Mouse (Mus musculus) T-helper 1 cell (primary cell): ENCODE data around the gene Sfxn5.

Source experiments
- in situ Hi-C: fragments of 300-600 bp; cut with MboI, MseI; formaldehyde crosslinking; loops from one replicate; pipeline ENCODE4 v1.15.1; 2025; ENCODE audit warnings: high pct_unique_total_duplicates

The Sfxn5 gene

DNA sequence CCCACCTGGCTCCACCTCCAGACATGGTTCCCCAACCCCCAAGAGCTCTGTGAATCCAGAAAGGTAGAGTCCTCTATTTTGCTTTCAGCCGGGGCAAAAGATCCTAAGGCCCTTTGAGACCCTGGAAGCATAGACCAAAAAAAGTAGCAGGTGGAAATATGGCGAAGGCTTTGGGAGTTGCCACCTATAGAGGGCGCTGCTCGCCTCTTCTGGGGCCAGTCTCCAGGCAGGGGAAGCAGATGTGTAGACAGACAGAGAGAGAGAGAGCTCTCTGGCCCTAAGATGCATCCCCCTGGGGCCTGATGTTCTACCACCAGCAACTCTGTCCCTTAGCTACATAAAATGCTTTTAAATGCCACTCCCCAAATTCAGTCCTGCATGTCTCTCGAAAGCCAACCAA, 96.2 kb downstream of the Sfxn5 start:
- in situ Hi-C loops: no loop called here

DNA sequence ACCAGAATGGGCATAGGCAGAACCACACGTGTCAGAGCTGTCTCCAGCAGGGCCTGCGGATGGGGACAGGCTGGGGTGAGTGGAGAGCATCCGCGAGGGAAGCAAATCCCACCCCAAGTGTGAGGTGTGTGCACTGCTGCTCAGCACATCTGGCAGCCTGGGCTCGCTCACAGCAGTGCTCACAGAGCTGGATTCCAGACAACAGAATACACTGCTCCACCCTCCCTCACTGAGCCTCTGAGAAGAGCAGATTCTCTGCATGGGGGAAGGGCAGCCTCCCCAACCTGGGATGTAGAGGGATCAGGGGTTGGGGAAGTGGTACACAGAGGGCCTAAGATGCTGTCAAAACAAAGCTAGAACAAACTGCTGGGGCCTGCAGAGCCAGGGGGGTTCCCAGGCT, 98.4 kb downstream of the Sfxn5 start:
- in situ Hi-C loops: loop anchor here (5.0 kb wide), 1 partner anchor 77 kb away; no protein-coding TSS in a partner anchor

DNA sequence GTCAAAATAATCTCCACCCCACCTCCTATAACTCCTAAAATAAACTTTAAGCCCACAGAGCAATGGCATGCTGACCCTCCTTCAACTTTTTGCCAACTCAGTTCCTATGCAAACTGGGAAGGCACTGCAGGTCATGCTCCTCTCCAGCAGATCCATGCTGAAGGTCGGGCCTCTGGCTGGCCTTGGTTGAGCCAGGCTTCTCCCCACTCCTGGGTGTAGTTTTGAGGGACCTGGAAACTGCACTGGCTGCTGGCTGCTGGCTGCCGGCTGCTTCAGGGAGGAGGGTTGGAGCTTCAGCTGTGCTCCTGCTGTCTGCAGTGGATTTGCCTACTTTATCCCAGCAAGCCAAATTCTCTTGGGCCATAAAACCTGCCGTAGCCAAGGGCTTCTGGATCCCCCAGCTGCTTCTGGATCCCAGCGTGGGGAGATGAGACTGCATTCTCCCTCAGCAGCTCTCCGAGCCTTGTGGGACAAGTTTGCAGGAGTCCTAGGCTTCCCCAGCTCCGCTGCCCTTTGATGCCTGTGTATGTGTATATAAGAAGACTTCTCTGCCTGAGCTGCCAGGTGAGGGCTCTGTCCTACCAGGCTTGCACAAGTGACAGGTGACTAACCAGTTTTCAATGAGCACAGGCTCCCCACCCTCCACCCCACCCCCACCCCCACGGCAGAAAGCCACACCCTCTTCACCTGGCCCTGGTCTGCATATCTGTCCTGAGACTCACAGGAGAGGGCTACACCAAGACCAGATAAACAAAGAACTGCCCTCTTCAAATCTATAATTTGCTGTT, 100.2 kb downstream of the Sfxn5 start:
- in situ Hi-C loops: loop anchor here (5.0 kb wide), 1 partner anchor 76 kb away; no protein-coding TSS in a partner anchor

DNA sequence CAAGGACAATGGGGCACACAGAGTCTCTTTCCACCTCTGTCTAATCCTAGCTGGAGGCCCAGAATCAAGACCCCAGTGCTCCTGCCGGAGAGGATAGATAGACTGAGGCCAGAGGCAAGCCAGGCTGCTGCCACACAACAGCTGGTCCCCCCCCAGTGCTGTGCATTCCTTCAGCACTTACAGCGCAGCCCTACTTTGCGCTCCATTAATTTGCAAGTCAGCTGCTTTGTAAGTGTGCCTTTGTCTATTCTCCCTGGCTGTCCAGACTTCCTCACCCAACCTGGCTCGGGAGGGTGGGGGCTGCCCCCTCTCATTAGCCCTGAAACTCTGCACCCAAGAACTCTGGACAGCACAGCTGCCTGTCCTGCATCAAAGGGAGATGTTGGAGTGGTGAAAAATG, 101.2 kb downstream of the Sfxn5 start:
- in situ Hi-C loops: loop anchor here (5.0 kb wide), 1 partner anchor 75 kb away; no protein-coding TSS in a partner anchor

DNA sequence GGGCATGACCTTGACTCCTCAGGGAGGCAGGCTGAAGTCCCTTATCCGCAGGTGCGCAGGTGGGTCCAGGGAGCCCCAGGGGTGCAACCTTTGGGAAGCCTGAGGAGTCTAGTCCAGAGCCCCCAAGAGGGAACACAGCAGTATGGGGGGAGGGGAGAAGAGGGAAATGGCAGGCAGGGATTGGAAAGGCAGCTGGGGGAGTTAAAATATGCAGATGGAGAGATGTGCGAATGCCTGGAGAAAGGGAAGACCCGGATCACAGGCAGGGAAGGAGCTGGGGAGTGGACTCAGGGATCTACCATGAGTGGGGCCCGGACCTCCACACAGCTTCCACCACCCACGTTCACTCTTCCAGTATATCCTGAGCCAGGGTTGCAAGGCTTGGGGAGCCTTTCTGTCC, 101.8 kb downstream of the Sfxn5 start:
- in situ Hi-C loops: loop anchor here (5.0 kb wide), 1 partner anchor 74 kb away; no protein-coding TSS in a partner anchor

DNA sequence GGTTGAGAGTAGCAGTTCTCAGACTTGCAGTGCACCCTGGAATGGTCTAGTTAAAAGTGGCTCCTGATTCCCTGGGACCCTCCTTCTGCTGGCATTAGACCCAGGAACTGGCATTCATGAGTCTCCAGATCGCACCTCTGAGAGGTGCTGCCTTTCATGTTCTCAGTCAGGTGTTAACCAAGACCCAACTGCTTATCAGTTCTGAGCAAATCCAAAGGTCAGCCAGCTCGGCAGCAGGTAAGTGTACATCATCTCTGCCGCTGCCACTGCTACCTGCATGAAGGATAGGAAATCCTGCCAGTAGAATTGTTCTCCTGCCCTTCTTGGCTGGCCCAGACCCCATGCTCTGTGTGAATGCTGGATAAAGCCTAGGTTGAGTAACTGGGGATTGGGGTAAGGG, 102.5 kb downstream of the Sfxn5 start:
- in situ Hi-C loops: loop anchor here (5.0 kb wide), 1 partner anchor 73 kb away; no protein-coding TSS in a partner anchor

DNA sequence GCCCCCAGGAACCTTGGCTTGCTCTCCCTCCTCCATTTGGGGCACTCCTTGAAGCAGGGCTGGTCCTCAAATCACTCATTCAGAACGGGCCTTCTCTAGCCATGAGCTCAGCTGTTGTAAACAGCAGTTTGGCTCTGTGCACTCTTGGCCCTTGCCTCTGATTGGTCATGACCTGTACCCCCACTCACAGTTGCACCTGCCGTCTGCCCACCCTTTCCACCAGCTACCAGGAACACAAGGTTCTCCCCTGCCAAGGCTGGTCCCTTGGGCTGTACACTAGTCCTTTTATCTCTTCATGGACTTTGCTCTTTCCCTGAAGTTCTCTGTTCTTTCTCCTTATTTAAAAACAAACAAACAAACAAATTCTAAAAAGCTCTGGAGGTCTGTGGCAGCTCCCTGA, 105.7 kb downstream of the Sfxn5 start:
- in situ Hi-C loops: no loop called here

DNA sequence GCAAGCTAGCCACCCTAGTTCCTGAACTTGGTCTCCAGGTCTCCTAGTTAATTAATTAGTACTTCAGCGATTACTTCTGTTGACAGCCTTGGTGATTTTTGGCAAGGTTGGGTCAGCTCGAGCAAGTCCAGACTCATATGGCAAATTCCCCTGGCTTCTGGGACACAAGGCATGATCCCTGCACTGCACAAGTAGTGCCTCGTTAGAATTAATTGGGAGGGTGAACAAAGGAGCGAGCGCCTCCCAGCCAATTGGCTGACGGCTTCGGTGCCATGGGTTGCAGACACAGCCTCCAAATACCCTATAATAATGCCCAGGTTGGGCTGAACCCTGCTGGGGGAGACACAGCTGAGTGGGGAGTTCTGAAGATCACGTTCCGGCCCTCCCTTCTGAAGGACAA, 106.7 kb downstream of the Sfxn5 start:
- in situ Hi-C loops: no loop called here

DNA sequence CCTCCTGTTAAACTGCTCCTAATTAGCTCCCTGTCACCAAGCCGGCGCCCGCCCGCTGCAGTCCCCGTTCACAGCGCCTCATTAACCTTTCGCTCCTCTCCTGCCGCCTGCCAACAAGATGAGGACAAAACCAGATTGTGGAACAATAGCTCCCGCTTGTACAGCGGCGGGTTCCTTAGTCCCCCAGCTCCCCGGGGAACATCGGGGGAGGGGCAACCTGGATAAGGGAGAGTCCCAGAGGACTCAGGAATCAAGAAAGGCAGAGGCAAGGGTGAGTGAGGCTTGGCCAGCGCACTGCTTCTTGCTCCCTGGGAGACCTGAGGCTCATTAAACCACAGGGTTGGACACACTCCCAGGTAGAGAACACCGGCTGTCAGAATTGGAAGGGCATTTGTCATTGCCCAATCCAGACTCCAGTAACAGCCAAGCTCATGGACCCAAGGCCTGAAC, 108.8 kb downstream of the Sfxn5 start:
- in situ Hi-C loops: no loop called here

DNA sequence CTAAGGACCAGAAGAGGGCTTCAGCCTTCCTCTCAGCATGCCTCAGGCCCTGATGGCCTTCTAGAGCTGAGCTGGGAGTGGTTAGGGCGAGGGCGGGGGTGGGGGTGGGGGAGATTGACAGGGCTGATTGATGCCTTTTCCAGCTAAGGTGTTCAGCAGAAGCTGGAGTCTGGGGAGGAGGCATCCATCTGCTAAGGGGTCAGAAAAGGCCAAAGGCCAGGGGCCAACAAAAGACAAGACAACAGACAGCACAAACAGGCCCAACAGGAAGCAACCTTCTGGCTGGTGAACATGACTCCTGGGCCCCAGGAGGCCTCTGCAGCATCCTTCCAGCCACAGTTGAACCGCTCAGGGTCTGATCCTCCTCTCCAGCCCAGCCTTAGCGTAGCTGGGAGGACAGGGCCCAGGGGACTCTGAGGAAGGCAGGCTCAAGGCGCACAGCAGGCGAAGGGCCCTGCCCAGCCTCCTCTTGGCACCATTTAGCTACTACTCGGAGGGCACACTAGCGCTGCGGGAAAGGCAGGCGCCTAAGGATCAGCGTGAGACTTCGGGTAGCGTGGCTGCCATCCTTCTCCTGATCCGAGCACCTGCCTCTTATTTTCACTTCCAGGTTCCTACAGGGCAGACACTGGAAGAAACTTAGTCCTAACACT, 109.6 kb downstream of the Sfxn5 start:
- in situ Hi-C loops: no loop called here

DNA sequence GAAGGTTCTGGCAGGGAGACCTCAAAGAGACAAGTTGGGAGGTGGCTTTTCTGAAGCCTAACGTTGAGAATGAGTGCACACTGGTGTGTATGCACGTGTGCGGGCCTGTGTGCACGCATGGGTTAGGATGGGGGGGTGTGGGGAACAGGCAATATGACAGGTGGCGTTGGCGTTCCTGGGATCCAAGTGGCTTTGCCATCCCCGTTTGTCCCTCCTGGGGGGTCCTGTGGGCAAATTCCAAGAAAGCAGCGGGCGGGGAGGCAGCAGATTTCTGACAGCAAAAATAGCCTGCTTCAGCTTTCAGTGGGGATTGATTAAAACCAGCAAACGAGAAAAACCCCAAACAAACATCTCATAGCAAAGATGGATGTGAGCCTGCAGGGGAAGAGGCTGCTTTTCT, 110.7 kb downstream of the Sfxn5 start:
- in situ Hi-C loops: no loop called here

DNA sequence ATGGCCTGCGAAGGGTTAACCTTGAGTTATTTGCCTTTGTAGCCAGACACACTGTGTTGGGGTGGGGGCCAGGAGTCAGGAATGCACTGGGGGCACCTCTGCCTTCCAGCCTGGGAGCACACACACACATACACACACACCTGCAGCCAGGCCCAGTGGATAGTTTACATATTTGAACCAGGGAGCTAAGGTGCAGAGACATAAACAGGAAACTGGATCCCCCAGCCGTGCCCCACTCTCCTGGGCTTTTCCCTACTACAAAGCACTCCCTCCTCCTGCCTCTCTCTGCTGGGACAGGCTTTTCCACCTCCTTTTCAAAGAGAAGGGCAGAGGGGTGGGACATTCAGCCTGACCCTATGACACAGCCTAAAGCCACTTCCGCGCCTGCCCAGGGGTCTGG, 112.3 kb downstream of the Sfxn5 start:
- in situ Hi-C loops: no loop called here

DNA sequence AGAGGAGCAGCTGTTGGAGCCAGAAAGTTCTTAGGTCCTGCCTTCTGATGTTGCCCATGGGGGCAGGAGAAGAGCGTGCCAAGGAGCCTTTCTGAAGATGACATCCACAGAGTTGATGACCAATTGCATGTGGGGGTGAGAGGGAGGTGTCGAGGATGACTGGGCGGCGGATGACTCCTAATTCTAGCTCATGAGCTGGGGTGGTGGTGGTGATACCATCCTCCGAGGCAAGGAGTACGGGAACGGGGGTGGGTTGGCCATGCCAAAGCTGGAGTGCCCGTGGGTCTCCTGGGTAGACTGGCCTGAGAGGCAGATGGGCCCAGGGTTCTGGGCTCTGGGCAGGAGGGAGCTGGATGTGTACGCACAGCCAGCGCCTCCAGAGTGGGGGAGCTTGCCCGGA, 113.5 kb downstream of the Sfxn5 start:
- in situ Hi-C loops: no loop called here

DNA sequence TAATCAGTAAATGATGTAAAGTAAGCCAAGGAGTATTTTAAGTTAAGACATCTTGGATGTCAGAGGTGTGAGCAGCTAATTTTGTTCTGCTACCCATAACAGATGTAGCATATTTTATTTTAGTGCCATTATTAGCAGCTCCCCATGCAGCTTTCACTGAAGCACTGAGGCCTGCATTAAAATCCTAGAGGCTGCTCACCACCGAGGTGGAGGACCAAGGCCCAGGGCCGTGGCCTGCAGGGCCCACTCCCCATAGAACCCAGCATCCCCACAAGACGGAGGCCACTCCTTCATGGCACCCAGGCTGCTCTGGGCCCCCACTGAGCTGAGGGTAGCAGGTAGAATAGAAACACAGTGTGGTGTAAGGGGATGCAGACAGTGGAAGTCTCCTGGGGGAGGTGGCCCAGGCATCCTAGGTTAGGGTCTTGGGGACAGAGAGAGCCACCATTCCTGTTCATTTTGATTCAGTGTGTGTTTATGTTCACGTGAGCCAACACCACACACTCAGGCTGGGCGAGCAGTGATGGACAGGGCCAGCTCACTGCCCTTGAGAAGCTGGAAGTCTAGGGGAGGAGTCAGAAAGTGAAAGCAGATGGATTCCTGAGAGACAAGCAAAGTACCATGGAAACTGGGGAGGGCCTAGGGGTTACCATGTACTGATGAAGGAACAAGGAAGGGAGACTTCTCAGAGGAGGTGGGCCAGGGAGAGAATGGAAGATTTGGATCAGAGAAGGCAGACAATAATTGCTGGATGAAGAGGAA, 114.4 kb downstream of the Sfxn5 start:
- in situ Hi-C loops: no loop called here

DNA sequence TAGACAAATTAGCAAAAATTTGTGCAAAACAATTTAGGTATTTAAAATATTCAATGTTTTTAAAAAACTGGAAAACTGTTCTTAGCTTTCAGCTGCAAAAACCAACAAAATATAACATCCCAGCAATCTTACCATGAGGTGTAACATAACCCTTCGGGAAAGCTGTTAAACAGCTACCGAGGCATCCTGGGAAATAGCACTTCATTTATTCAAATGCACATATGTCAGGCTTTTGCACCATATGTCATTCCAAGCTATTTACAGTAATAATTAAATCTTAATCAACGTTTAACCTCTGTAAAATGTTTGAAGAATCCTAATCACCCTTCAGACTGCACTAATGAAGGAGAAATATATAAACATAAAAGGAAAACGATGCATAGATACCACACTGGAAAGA, 115.0 kb downstream of the Sfxn5 start:
- in situ Hi-C loops: no loop called here

DNA sequence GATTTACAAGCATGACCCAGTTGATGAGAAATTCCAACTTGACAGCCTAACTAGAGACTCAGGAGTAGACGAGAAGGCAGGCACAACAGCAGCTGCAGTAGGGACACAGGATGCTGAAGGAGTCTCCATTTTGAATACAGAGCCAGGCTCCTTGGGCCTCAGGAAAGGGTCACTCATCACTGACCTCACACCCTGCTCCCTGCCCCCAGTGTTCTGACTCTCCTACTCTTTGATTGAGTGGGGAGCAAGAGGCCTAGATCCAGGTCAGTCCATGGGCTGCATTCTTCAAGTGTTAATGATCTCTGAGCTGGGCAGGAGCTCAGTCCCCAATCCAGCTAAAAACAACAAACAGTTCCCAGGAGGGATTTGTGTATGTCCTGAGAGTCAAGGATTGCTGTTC, 122.5 kb downstream of the Sfxn5 start:
- in situ Hi-C loops: no loop called here

DNA sequence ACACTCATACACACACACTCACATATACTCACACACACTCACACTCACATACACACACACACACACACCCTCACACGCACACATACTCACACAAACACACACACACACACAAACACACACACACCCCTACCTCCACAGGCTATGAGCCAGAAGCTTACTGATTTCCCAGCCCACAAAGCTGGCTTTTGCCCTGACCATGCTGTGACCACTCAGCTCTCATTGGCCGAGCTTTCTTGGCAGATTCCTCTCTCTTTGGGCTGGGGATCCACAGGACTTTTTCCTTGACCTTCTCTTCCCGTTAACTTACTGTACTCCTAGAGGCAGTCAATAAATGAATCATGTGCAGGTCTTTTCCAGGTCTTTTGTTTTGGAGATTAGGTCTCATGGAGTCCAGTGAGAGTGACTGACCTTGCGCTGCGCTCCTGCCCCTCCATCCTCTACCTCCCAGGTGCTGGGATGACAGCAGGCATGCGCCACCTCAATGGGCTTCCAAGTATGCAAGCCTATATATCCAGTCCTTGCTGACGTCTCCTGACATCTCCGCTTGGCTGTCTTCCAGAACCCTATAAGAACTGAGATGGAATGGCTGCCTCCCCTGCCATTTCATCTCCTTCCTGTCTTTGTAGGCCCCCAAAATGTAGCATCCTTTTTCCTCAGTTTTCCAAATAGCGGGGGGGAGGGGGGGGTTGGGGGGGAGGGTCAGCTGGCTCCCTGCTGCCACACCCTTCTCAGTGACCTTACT, 123.8 kb downstream of the Sfxn5 start:
- in situ Hi-C loops: no loop called here

DNA sequence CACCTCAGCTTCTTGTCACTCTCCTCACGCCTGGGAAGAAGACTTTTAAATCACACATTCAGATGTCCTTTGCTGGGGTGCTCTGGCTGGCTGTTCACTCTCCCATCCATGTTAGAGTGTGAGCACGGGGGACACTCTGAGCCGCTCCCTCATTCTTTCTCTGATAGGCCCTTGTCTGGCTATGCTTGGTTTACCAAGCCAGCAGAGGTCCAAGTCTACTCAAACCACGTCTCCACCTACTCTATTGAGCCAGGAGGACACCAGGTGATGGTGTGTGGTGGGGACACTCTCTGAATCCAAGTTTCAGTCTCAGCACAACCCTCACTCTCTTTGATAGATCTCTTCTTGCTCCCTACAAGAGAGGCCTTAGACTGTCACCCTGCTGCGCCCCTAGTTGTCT, 125.9 kb downstream of the Sfxn5 start:
- in situ Hi-C loops: no loop called here

DNA sequence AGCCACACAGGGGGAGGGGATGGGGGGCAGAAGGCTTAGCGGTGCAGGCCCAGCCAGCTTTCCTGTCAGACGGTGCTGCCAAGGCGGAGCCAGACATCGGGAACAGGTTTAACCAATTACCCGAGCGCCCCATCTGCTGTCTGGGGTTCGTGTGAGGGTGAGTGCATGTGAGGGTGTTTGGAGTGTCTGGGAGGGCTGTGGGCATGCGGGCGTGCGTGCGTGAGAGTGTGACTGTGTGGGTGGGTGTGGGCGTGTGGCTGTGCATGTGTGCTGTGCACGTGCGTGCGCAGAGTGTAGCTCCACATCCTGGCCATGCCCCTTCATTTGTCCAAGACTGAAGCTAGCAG, 126.3 kb downstream of the Sfxn5 start:
- in situ Hi-C loops: no loop called here

DNA sequence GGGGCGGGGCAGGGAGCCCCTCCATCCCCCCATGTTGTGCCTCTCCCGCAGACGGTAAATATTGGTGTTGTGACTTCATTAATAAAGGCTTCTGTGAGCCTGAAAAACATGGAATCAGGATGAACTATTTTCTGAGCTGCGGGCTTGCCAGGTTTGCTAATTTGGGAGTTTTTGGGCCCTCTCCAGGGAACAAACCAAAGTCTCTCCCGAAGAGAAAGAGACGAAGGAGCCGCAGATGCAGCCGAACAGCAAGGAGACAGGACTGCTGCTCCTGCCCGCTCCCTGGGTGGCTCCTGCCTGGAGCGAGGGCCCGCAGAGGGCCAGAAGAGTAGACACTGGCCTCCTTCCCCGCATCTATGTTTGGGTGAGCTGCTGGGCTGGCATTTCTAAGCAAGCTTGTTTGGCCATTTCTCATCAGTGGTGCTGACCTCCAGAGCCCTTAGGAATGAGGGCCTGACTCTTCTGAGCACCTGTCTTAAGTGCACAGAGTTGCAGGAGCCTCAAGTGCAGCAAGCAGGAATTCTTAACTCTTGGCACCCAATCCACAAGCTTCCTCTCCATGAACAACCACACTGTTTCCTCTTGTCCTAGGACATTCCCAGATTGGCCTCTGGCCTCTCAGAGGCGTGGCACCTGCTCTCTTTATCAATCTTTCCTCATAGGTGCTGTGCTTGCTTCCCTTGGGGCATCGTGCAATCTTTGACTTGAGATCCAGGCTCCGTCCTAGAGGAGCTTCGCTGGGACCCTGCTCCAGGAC, 126.9 kb downstream of the Sfxn5 start:
- in situ Hi-C loops: no loop called here

DNA sequence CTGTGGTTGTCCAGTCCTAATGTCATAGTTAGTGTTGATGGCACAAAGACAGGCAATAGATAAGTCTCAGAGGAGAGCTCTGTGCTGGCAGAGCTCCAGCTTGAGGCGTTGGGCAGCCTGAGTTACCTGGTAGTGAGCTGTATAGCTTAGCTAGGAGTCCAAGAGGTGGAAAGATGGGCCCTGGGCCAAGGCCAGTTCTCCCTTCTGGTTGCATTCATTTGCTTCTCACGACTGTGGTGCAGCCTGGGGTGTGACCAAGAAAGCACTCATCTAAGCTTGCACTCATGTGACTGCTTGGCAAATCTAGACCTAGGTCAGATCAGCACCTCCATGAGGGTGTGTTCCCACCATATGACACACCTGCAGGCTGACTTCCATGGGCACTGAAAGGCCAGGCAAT, 135.3 kb downstream of the Sfxn5 start:
- in situ Hi-C loops: no loop called here
